Mouse (Mus musculus): Measurements from ENCODE around the gene Gna15. TPM values are rescaled to one million over a fixed set of nuclear protein-coding genes. Genes with fewer than 3 reads are reported as not detected.

The Gna15 gene
- polyA plus RNA-seq, 1 experiment from 2014 or later: 3.6 TPM

DNA sequence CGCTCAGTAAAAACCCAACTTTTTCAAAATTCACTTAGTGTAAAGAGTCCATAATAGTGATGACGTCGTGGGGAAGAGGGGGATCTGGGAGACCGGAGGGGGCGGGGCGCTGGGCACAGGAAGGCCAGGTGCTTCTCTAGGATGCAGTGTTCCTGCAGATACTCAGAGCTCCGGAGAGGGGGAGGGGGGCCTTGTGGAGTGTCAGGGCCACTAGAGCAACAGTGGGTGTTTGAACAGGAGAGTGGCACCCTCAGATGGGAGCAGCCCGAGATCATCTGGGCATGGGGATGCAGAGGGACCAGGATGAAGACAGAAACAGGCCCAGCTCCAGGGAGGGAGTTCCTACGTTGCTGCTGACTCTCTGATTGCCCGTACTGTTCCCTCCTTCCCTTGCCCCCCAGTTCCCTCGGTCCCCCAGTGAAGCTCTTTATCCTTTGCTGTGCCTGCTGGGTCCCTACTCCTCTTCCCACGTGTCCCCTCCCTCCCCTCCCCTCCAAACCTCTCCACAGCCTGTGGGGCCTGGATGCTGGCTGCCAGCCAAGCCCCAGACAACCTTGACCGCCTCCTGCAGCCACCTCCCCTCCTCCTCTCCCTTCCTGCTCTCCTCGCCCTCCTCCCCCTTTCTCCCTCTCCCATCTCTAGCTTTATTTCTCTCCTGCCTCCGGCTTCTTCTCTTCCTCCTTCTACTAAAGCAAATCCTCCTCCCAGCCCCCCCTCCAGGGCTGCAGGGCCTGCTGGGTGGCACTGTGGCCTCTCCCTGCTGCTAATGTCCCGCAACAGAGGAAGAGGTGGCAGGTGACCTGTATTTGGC, 44.6 kb upstream of the Gna15 start:
- Histone ChIP-seq H3K36me3 (ENCODE audit: control insufficient read depth, insufficient read depth, low read length) (peaks cover 30% of the 10 kb centered on the region), H3K4me2 (replicated peaks; ENCODE audit: low read depth, low read length) (peak overlapping the region; percentile 31), H3K9me3 (ENCODE audit: control insufficient read depth, low read depth, low read length) (no peaks in the 10 kb centered on the region), H3K27me3 (ENCODE audit: control insufficient read depth, insufficient read depth, low read length) (no peaks in the 10 kb centered on the region), H3K4me1 (ENCODE audit: control insufficient read depth, insufficient read depth, low read length) (peaks cover 55% of the 10 kb centered on the region), H3K4me3 (ENCODE audit: low read depth, low read length) (no peak overlapping the region), H3K9ac (replicated peaks; ENCODE audit: low read depth, low read length) (no peak overlapping the region), H3K27ac (ENCODE audit: low read length) (peak overlapping the region; percentile 86)
- peak; percentile 12 for ATAC-seq (ENCODE audit: insufficient number of reproducible peaks, insufficient read depth, low FRiP score, low read depth)
- 12% methylated on average over 16 of the region's 16 CpGs for WGBS

DNA sequence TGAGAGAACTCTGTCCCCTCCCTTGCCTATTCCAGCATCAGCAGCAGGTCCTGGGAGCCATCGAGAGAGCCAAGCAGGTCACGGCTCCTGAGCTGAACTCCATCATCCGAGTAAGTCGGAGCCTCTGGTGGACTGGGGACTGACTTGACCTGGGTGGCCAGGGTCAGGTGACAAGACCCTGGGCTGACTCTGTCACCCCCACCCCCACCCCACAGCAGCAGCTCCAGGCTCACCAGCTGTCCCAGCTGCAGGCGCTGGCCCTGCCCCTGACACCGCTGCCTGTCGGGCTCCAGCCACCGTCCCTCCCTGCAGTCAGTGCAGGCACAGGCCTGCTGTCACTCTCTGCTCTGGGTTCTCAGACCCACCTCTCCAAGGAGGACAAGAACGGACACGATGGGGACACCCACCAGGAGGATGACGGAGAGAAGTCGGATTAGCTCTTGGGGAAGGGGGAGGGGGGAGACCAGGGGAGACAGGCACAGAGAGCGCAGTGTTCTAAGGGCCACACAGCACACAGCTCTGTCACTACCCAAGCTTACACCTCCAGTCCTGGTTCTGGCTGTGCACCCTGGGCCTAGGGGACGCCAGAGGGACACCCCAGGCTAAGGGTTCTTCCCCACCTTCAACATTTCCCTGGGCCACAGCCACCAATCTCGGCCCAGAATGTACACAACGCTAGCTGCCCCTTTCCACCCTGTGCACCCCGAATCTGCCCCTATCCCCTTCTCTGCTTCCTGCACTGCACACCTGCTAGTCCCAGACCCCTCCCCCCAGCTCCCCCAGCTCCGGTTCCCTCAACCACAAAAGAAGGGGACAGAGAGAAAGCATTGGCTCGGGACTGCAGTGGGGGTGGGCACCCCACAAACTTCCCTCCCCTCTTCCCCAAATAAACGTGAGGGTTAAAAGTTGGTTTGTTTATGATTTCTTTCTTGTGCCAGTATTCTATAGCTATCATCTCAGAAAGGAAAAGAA, 41.5 kb upstream of the Gna15 start:
- ATAC-seq (ENCODE audit: insufficient number of reproducible peaks, insufficient read depth, low FRiP score, low read depth): no peak
- 48% methylated on average over 20 of the region's 20 CpGs for WGBS
- H3K36me3 ChIP-seq (ENCODE audit: control insufficient read depth, insufficient read depth, low read length): peaks cover 37% of the 10 kb centered on the region
- no peaks in the 10 kb centered on the region for H3K27me3 ChIP-seq (ENCODE audit: control insufficient read depth, insufficient read depth, low read length)
- H3K4me1 ChIP-seq (ENCODE audit: control insufficient read depth, insufficient read depth, low read length): peaks cover 61% of the 10 kb centered on the region
- peak overlapping the region; percentile 7; the same call in 1 of the 2 replicates for H3K27ac ChIP-seq (ENCODE audit: low read length)
- no peak overlapping the region for H3K9ac ChIP-seq (replicated peaks; ENCODE audit: low read depth, low read length)
- H3K4me3 ChIP-seq (ENCODE audit: low read depth, low read length): no peak overlapping the region
- no peaks in the 10 kb centered on the region for H3K9me3 ChIP-seq (ENCODE audit: control insufficient read depth, low read depth, low read length)
- no peak overlapping the region for H3K4me2 ChIP-seq (replicated peaks; ENCODE audit: low read depth, low read length)

DNA sequence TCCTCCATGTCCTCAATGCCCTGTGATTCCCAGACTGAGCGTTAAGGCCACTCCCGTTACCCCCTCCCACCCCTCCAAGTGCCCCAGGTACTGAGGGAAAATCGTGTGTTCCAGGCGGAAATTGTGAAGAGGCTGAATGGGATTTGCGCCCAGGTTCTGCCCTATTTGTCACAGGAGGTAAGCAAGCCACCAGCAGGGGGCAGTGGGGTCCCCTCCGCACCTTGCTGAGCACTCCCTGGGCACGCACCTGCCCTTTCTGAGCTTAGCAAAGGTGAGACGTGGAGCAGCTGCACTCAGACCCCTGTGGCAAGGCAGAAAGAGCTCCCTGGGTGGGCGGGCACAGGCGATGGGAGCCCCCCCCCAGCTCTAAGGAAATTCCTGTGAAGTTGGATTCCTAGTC, 40.7 kb upstream of the Gna15 start:
- no peak overlapping the region for H3K9ac ChIP-seq (replicated peaks; ENCODE audit: low read depth, low read length)

DNA sequence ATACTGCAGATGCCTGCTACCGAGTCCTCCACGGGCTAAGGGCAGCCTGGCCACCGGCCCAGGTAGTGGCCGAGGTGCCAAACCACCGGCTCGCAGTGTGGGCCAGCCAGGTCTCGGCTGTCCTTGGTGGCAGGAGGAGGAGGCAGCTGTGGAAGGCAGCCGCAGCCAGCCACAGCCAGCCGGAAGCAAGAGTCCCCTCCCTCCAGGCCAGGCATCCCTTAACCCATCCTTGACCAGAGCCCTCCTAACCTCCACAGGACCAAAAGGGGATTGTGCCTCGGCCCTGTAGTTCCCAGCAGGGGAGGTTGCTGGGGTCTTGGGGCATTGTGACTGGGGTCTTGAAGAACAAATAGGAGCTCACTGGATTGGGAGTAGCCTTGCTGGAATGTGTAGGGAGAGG, 40.2 kb upstream of the Gna15 start:
- Histone ChIP-seq H3K9me3 (ENCODE audit: control insufficient read depth, low read depth, low read length) (no peaks in the 10 kb centered on the region), H3K27me3 (ENCODE audit: control insufficient read depth, insufficient read depth, low read length) (no peaks in the 10 kb centered on the region), H3K36me3 (ENCODE audit: control insufficient read depth, insufficient read depth, low read length) (peaks cover 37% of the 10 kb centered on the region), H3K4me3 (ENCODE audit: low read depth, low read length) (peak overlapping the region; percentile 19), H3K4me1 (ENCODE audit: control insufficient read depth, insufficient read depth, low read length) (peaks cover 50% of the 10 kb centered on the region), H3K4me2 (replicated peaks; ENCODE audit: low read depth, low read length) (peak overlapping the region; percentile 44), H3K9ac (replicated peaks; ENCODE audit: low read depth, low read length) (no peak overlapping the region), H3K27ac (ENCODE audit: low read length) (peak overlapping the region; percentile 36; the same call in 1 of the 2 replicates)
- WGBS: 8% methylated on average over 10 of the region's 10 CpGs
- peak; percentile 10; the same call in 1 of the 2 replicates for ATAC-seq (ENCODE audit: insufficient number of reproducible peaks, insufficient read depth, low FRiP score, low read depth)

More for the DNA sequence above, 40.7 kb upstream of the Gna15 start:
- Histone ChIP-seq H3K4me2 (replicated peaks; ENCODE audit: low read depth, low read length) (no peak overlapping the region), H3K27ac (ENCODE audit: low read length) (peak overlapping the region; percentile 7; the same call in 1 of the 2 replicates), H3K9me3 (ENCODE audit: control insufficient read depth, low read depth, low read length) (no peaks in the 10 kb centered on the region), H3K27me3 (ENCODE audit: control insufficient read depth, insufficient read depth, low read length) (no peaks in the 10 kb centered on the region), H3K4me3 (ENCODE audit: low read depth, low read length) (no peak overlapping the region), H3K36me3 (ENCODE audit: control insufficient read depth, insufficient read depth, low read length) (peaks cover 37% of the 10 kb centered on the region), H3K4me1 (ENCODE audit: control insufficient read depth, insufficient read depth, low read length) (peaks cover 56% of the 10 kb centered on the region)
- WGBS: 34% methylated on average over 10 of the region's 10 CpGs
- ATAC-seq (ENCODE audit: insufficient number of reproducible peaks, insufficient read depth, low FRiP score, low read depth): no peak

DNA sequence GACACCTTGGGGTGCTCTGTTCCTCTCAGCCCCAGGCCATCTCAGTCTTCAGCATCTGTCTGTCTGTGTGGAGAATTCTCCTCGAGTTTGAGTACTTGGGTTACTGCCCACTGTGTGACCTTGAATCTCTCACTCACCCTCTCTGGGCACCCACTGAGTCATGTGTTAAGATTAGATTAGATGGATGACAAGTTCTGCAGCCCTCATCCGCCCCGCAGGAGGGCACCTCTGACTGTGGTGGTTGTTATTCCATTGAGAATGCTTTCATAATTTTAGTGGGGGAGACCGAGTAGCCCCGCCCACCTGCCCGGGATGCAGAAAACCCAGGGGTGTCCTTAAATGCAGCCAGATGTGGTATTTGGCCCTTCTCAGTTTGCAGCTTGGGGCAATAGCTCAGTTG, 39.5 kb upstream of the Gna15 start:
- no peak overlapping the region for H3K27ac ChIP-seq (ENCODE audit: low read length)
- no peaks in the 10 kb centered on the region for H3K27me3 ChIP-seq (ENCODE audit: control insufficient read depth, insufficient read depth, low read length)
- 0 out of 2 replicates have a peak overlapping the region, but pooled peaks have one; percentile 19 for H3K4me3 ChIP-seq (ENCODE audit: low read depth, low read length)
- H3K4me1 ChIP-seq (ENCODE audit: control insufficient read depth, insufficient read depth, low read length): peaks cover 44% of the 10 kb centered on the region
- no peak for ATAC-seq (ENCODE audit: insufficient number of reproducible peaks, insufficient read depth, low FRiP score, low read depth)
- H3K4me2 ChIP-seq (replicated peaks; ENCODE audit: low read depth, low read length): peak overlapping the region; percentile 44
- H3K9me3 ChIP-seq (ENCODE audit: control insufficient read depth, low read depth, low read length): no peaks in the 10 kb centered on the region
- peaks cover 37% of the 10 kb centered on the region for H3K36me3 ChIP-seq (ENCODE audit: control insufficient read depth, insufficient read depth, low read length)
- H3K9ac ChIP-seq (replicated peaks; ENCODE audit: low read depth, low read length): no peak overlapping the region
- 50% methylated on average over 6 of the region's 6 CpGs for WGBS

DNA sequence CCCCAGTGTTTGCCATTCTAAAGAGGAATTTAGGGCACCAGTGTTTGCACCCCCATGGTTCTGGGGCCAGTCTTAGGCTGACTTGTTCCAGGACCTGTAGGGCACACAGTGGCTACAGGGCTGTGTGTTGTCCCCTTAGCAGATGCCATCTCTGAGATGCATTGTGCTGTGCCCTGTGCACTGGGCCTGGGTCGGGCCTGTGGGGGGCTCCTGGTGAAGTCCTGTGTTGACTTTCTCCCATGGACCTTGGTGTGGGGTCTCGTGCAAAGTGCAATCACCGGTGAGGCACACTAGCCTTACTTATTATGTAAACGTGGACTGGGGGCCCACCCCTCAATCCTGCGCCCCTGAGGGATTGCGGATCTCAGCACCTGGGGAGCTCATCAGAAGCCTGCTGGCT, 38.4 kb upstream of the Gna15 start:
- Histone ChIP-seq H3K27me3 (ENCODE audit: control insufficient read depth, insufficient read depth, low read length) (no peaks in the 10 kb centered on the region), H3K27ac (ENCODE audit: low read length) (no peak overlapping the region), H3K4me2 (replicated peaks; ENCODE audit: low read depth, low read length) (peak overlapping the region; percentile 3), H3K4me3 (ENCODE audit: low read depth, low read length) (0 out of 2 replicates have a peak overlapping the region, but pooled peaks have one; percentile 2), H3K9ac (replicated peaks; ENCODE audit: low read depth, low read length) (no peak overlapping the region), H3K9me3 (ENCODE audit: control insufficient read depth, low read depth, low read length) (no peaks in the 10 kb centered on the region), H3K36me3 (ENCODE audit: control insufficient read depth, insufficient read depth, low read length) (peaks cover 37% of the 10 kb centered on the region), H3K4me1 (ENCODE audit: control insufficient read depth, insufficient read depth, low read length) (peaks cover 36% of the 10 kb centered on the region)
- no peak for ATAC-seq (ENCODE audit: insufficient number of reproducible peaks, insufficient read depth, low FRiP score, low read depth)
- WGBS: 68% methylated on average over 6 of the region's 6 CpGs

DNA sequence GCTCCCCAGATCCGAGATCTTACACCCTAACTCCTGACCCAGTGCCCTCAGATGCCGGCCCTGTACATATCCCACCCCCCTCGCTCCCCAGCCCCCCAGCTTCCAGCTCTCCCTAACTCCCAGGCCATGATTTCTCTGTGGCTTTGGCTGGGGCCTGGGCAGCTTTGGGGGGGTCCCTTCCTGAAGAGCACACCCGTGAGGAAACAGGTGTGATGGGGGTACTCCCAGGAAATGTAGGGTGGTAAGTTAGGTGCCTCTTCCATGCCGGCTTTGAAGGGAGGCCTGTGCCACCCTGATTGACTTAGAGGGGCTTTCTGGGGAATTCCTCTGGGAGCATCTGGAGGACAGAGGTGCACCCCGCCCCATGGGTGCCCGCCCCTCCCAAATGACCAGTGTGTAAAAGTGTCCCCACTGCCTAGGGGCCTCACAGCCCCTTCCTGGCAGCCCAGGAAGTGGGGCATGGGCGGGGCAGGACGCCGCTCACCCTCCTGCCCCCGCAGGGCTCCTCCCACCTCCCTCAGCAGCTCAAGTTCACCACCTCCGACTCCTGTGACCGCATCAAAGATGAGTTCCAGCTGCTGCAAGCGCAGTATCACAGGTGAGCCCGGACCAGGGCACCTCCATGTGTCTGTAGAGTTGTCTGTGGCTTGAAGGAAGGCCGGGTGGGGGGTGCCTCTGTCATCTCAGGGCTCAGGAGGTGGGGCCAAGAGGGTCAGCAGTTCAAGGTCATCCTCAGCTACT, 36.9 kb upstream of the Gna15 start:
- no peak for ATAC-seq (ENCODE audit: insufficient number of reproducible peaks, insufficient read depth, low FRiP score, low read depth)
- peak overlapping the region; percentile 96 for H3K4me3 ChIP-seq (ENCODE audit: low read depth, low read length)

More for the DNA sequence above, 36.9 kb upstream of the Gna15 start:
- no peaks in the 10 kb centered on the region for H3K27me3 ChIP-seq (ENCODE audit: control insufficient read depth, insufficient read depth, low read length)
- H3K9ac ChIP-seq (replicated peaks; ENCODE audit: low read depth, low read length): peak overlapping the region; percentile 95; the same call in 1 of the 2 replicates
- peaks cover 36% of the 10 kb centered on the region for H3K4me1 ChIP-seq (ENCODE audit: control insufficient read depth, insufficient read depth, low read length)
- H3K4me2 ChIP-seq (replicated peaks; ENCODE audit: low read depth, low read length): peak overlapping the region; percentile 53
- peak overlapping the region; percentile 95; the same call in 1 of the 2 replicates for H3K27ac ChIP-seq (ENCODE audit: low read length)
- 12% methylated on average over 16 of the region's 16 CpGs for WGBS
- peaks cover 26% of the 10 kb centered on the region for H3K36me3 ChIP-seq (ENCODE audit: control insufficient read depth, insufficient read depth, low read length)
- H3K9me3 ChIP-seq (ENCODE audit: control insufficient read depth, low read depth, low read length): no peaks in the 10 kb centered on the region; the same call in 1 of the 2 replicates
